Mouse (Mus musculus): ENCODE measurements around the gene Agr3. TPM values are rescaled to one million over a fixed set of nuclear protein-coding genes. Genes with fewer than 3 reads are reported as not detected.

Gene Agr3
- polyA plus RNA-seq (2016; fragmentation: Nextera tagmentation; extraction: Ambion mirVana): not detected in 2 replicates

DNA sequence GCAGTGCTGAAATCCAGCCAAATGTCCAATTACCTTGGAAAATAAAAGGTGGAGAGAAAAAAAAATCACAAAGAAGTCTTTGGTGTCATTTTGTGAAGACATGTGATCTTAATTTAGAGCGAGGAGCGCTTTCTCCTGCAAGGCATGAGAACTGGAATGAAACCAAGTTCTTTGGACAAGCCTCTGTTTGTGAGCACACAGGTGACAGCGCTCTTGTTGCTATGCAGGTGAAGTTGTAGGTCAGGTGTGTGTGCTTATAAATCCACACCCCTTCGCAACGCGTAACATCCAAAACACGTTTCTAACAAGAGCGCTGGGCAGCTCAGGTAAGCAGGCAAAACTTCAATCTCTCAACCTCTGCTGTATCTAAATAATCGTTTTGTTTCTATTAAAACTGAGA, at the start of gene Agr3:
TSS of gene Agr3 (plus strand) at position 219 of the 400 bp plus-strand sequence.
- H3K27me3 ChIP-seq (ENCODE audit: low read depth, poor library complexity, severe bottlenecking): no peaks in the 10 kb centered on the region
- H3K4me1 ChIP-seq: no peaks in the 10 kb centered on the region
- H3K36me3 ChIP-seq: no peaks in the 10 kb centered on the region
- H3K27ac ChIP-seq (replicated peaks): no peak within 1 kb of the TSS
- DNase-seq (ENCODE audit: low spot score): no peak
- H3K9me3 ChIP-seq (replicated peaks): no peaks in the 10 kb centered on the region
- WGBS: 95% methylated on average over 9 of the region's 9 CpGs
- no peak within 1 kb of the TSS for H3K4me3 ChIP-seq

DNA sequence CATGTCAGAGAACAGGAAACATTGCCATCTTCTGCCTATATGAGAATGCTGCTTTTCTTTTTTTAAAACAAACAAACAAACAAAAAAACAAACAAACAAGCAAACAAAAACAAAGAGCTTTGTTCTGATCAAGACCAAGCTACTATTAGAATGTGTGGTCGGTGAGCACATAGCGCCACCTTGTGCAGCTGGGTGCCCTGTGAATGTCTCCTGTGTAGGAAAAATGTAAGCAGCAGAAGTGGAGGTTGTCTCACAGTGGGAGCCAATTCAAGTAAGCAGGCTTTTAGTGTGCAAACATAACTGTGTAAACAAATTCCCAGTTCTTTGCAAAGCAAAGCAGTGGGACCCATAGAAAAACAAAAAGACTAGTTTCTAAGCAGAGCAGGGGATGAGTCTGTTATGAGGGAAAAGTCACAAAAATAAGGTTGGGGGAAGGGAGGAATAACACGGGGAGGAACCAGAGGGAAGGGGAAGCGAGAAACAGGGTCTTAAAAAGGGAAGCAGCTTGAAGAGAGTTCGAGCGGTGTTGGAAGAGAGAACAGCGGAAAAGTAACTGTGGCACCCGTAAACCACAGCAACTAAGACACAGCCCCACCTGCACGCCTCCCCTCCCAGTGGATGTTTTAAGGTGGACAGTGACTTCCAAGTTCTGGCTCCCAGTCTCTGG, 40.4 kb upstream of the Agr3 start:
- no peaks in the 10 kb centered on the region for H3K36me3 ChIP-seq
- DNase-seq (ENCODE audit: low spot score): no peak
- no peaks in the 10 kb centered on the region for H3K27me3 ChIP-seq (ENCODE audit: low read depth, poor library complexity, severe bottlenecking)
- H3K9me3 ChIP-seq (replicated peaks): no peaks in the 10 kb centered on the region
- no peak overlapping the region for H3K27ac ChIP-seq (replicated peaks)
- 54% methylated on average over 9 of the region's 9 CpGs for WGBS
- H3K4me3 ChIP-seq: no peak overlapping the region
- no peaks in the 10 kb centered on the region for H3K4me1 ChIP-seq

GRCm38 (mm10) chr12:35889383-35889782, 36.0 kb upstream of the Agr3 start:
- Histone ChIP-seq H3K9me3 (replicated peaks) (no peaks in the 10 kb centered on the region), H3K27ac (replicated peaks) (no peak overlapping the region), H3K27me3 (ENCODE audit: low read depth, poor library complexity, severe bottlenecking) (no peaks in the 10 kb centered on the region), H3K4me3 (no peak overlapping the region), H3K36me3 (no peaks in the 10 kb centered on the region), H3K4me1 (peaks cover 25% of the 10 kb centered on the region)
- no peak for DNase-seq (ENCODE audit: low spot score)
- 85% methylated on average over 2 of the region's 2 CpGs for WGBS

- WGBS: 80% methylated on average over 2 of the region's 2 CpGs
- no peak overlapping the region; the same call in 1 of the 2 replicates for H3K27ac ChIP-seq (replicated peaks)
- DNase-seq (ENCODE audit: low spot score): no peak
- no peaks in the 10 kb centered on the region for H3K27me3 ChIP-seq (ENCODE audit: low read depth, poor library complexity, severe bottlenecking)
- peaks cover 38% of the 10 kb centered on the region for H3K4me1 ChIP-seq
- no peak overlapping the region for H3K4me3 ChIP-seq
- H3K9me3 ChIP-seq (replicated peaks): no peaks in the 10 kb centered on the region
- no peaks in the 10 kb centered on the region for H3K36me3 ChIP-seq
Observed at GRCm38 (mm10) chr12:35890756-35891155, 34.7 kb upstream of the Agr3 start.

- Histone ChIP-seq H3K4me1 (peaks cover 57% of the 10 kb centered on the region), H3K4me3 (peak overlapping the region; percentile 9; the same call in 1 of the 2 replicates), H3K27me3 (ENCODE audit: low read depth, poor library complexity, severe bottlenecking) (no peaks in the 10 kb centered on the region), H3K27ac (replicated peaks) (peak overlapping the region; percentile 82), H3K36me3 (no peaks in the 10 kb centered on the region), H3K9me3 (replicated peaks) (no peaks in the 10 kb centered on the region)
- peak; percentile 90 for DNase-seq (ENCODE audit: low spot score)
- WGBS: 10% methylated on average over 6 of the region's 6 CpGs
Observed at GRCm38 (mm10) chr12:35894304-35894900, 31.0 kb upstream of the Agr3 start.

- Histone ChIP-seq H3K4me1 (peaks cover 54% of the 10 kb centered on the region), H3K36me3 (no peaks in the 10 kb centered on the region), H3K27ac (replicated peaks) (peak overlapping the region; percentile 85), H3K27me3 (ENCODE audit: low read depth, poor library complexity, severe bottlenecking) (no peaks in the 10 kb centered on the region), H3K9me3 (replicated peaks) (no peaks in the 10 kb centered on the region), H3K4me3 (peak overlapping the region; percentile 49)
- peak; percentile 58 for DNase-seq (ENCODE audit: low spot score)
- 24% methylated on average over 20 of the region's 20 CpGs for WGBS
Observed at GRCm38 (mm10) chr12:35895875-35896763, 29.3 kb upstream of the Agr3 start.

DNA sequence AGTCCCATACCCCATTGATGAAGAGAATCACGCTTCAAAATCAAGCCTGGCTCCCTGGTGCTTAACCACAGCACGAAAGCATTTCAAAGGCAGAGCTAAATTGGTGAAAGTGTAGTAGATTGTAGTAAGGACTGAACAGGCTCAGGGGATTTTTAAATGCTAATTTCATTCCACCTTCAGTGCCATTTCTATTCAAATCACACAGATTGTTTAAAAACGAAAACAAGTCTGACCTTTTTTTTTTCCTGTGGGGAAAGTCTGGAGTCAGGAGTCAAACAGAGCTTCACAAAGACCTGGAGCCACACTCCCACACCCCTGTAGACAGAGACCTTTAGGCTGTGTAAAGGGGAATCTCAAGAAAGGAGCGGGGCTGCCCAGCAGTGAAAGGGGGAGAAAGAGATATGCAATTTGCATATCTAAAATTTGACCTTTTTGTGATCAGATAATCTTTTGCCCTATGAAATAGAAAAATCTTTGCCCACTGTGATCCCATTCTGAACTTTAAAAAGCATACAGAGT, 28.6 kb upstream of the Agr3 start:
- WGBS: 2% methylated on average over 4 of the region's 4 CpGs
- H3K36me3 ChIP-seq: no peaks in the 10 kb centered on the region
- peak overlapping the region; percentile 49 for H3K4me3 ChIP-seq
- peak overlapping the region; percentile 85 for H3K27ac ChIP-seq (replicated peaks)
- peaks cover 54% of the 10 kb centered on the region for H3K4me1 ChIP-seq
- no peaks in the 10 kb centered on the region for H3K27me3 ChIP-seq (ENCODE audit: low read depth, poor library complexity, severe bottlenecking)
- H3K9me3 ChIP-seq (replicated peaks): no peaks in the 10 kb centered on the region
- DNase-seq (ENCODE audit: low spot score): no peak

DNA sequence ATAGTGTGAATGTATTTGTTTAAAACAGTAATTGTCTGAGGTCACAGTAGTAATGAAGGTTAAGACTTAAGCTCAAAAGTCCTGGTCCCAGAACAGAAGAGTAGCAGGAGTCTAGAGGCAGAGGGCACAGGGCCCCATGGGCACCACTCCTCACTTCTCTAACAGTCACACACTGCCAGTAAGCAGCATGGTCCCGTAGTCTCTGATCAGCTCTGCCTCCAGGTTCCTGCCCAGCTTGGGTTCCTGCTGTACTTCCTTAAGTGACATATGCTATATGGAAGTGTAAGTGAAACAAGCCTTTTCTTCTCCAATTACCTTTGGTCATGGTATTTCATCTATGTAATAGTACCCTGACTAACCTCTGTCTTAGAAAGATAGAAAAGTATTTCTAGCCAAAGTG, 14.8 kb upstream of the Agr3 start:
- WGBS: 79% methylated on average over 1 of the region's 1 CpGs
- Histone ChIP-seq H3K36me3 (no peaks in the 10 kb centered on the region), H3K27me3 (ENCODE audit: low read depth, poor library complexity, severe bottlenecking) (no peaks in the 10 kb centered on the region), H3K4me1 (no peaks in the 10 kb centered on the region), H3K9me3 (replicated peaks) (no peaks in the 10 kb centered on the region), H3K27ac (replicated peaks) (no peak overlapping the region), H3K4me3 (no peak overlapping the region)
- no peak for DNase-seq (ENCODE audit: low spot score)

- no peak overlapping the region for H3K27ac ChIP-seq (replicated peaks)
Observed at GRCm38 (mm10) chr12:35915813-35916212, 9.6 kb upstream of the Agr3 start.

DNA sequence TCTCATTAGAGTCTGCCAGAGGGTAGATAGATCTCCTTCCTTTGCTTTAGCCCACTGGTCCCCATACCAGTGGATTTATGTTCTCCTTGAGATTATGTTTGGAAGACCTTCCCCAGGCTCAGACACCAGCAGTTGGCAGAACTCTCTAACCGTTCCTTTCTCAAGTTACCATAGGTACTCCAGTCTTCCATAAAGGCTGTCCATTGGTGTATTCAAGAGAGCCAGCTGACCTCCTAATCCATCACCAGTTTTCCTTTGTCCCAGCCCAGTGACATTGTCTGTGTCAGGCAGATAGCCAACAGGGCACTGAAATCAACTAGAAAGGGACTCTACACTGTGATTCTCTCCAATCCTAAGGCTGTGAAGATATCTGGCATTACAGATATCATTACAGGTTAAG, 9.0 kb upstream of the Agr3 start:
- WGBS: 28% methylated on average over 1 of the region's 1 CpGs
- H3K36me3 ChIP-seq: no peaks in the 10 kb centered on the region
- H3K4me1 ChIP-seq: 0 out of 2 replicates have a peak, but pooled peaks cover 5% of the 10 kb centered on the region
- no peak for DNase-seq (ENCODE audit: low spot score)
- no peaks in the 10 kb centered on the region for H3K9me3 ChIP-seq (replicated peaks)
- no peaks in the 10 kb centered on the region for H3K27me3 ChIP-seq (ENCODE audit: low read depth, poor library complexity, severe bottlenecking)
- H3K27ac ChIP-seq (replicated peaks): no peak overlapping the region
- no peak overlapping the region for H3K4me3 ChIP-seq

More at GRCm38 (mm10) chr12:35915813-35916212, 9.6 kb upstream of the Agr3 start:
- DNase-seq (ENCODE audit: low spot score): no peak
- Histone ChIP-seq H3K4me3 (no peak overlapping the region), H3K27me3 (ENCODE audit: low read depth, poor library complexity, severe bottlenecking) (no peaks in the 10 kb centered on the region), H3K36me3 (no peaks in the 10 kb centered on the region), H3K4me1 (0 out of 2 replicates have a peak, but pooled peaks cover 5% of the 10 kb centered on the region), H3K9me3 (replicated peaks) (no peaks in the 10 kb centered on the region)

GRCm38 (mm10) chr12:35918031-35918430, 7.4 kb upstream of the Agr3 start:
- DNase-seq (ENCODE audit: low spot score): no peak
- Histone ChIP-seq H3K36me3 (no peaks in the 10 kb centered on the region), H3K4me1 (0 out of 2 replicates have a peak, but pooled peaks cover 5% of the 10 kb centered on the region), H3K27ac (replicated peaks) (no peak overlapping the region), H3K9me3 (replicated peaks) (no peaks in the 10 kb centered on the region), H3K4me3 (no peak overlapping the region), H3K27me3 (ENCODE audit: low read depth, poor library complexity, severe bottlenecking) (no peaks in the 10 kb centered on the region)
- 82% methylated on average over 1 of the region's 1 CpGs for WGBS

GRCm38 (mm10) chr12:35927804-35928203, 2.4 kb downstream of the Agr3 start:
- H3K4me1 ChIP-seq: no peaks in the 10 kb centered on the region
- no peak overlapping the region for H3K27ac ChIP-seq (replicated peaks)
- WGBS: 76% methylated on average over 2 of the region's 2 CpGs
- no peak overlapping the region for H3K4me3 ChIP-seq
- H3K9me3 ChIP-seq (replicated peaks): no peaks in the 10 kb centered on the region
- no peaks in the 10 kb centered on the region for H3K27me3 ChIP-seq (ENCODE audit: low read depth, poor library complexity, severe bottlenecking)
- DNase-seq (ENCODE audit: low spot score): no peak
- H3K36me3 ChIP-seq: no peaks in the 10 kb centered on the region

Data from midbrain, embryonic 10.5 days (tissue).